Mouse (Mus musculus) embryonic facial prominence, embryonic 13.5 days (tissue): Measurements from ENCODE around the gene Gm11541. TPM values are rescaled to one million over a fixed set of nuclear protein-coding genes. Genes with fewer than 3 reads are reported as not detected.
"Not testable (repeated sequence)": the region's sequence is repeated elsewhere in the genome, so short reads cannot be mapped to it uniquely, and the experiment has no call there.

ENCODE experiments used
- ATAC-seq: fragments of 200-750 bp; cut with Nextera tagmentation; 2 replicates; pipeline ENCODE4 v1.8.0; 2017; ENCODE audit warnings: low read depth; ENCODE audit not compliant: insufficient number of reproducible peaks, insufficient read depth, low FRiP score, low TSS enrichment
- H3K27ac ChIP-seq: fragments of 300-500 bp; sonication (generic); 2 replicates; pipeline ENCODE4 v1.5.1; 2015; ENCODE audit warnings: moderate library complexity, mild to moderate bottlenecking, inconsistent platforms
- H3K27me3 ChIP-seq: fragments of 300-500 bp; sonication (generic); 2 replicates; pipeline ENCODE4 v1.6.1; 2015; ENCODE audit warnings: mild to moderate bottlenecking, inconsistent platforms
- H3K36me3 ChIP-seq: fragments of 300-500 bp; sonication (generic); 2 replicates; pipeline ENCODE4 v1.6.1; 2015; ENCODE audit warnings: mild to moderate bottlenecking, inconsistent platforms
- H3K4me1 ChIP-seq: fragments of 300-500 bp; sonication (generic); 2 replicates; pipeline ENCODE4 v1.6.1; 2015; ENCODE audit warnings: inconsistent platforms
- H3K4me2 ChIP-seq: fragments of 300-500 bp; sonication (generic); 2 replicates; pipeline ENCODE4 v1.6.1; 2015; ENCODE audit warnings: moderate library complexity, mild to moderate bottlenecking, inconsistent platforms
- H3K4me3 ChIP-seq: fragments of 300-500 bp; sonication (generic); 2 replicates; pipeline ENCODE4 v1.5.1; 2015; ENCODE audit warnings: mild to moderate bottlenecking, inconsistent platforms
- H3K9ac ChIP-seq: fragments of 300-500 bp; sonication (generic); 2 replicates; pipeline ENCODE4 v1.6.1; 2015; ENCODE audit warnings: mild to moderate bottlenecking, inconsistent platforms
- H3K9me3 ChIP-seq: fragments of 300-500 bp; sonication (generic); 2 replicates; pipeline ENCODE4 v1.6.1; 2016; ENCODE audit warnings: inconsistent platforms
- WGBS: fragments of 180-500 bp; shearing (Covaris S2); methylation state at CpG from one replicate; pipeline ENCODE4 v1.1.7; 2015; ENCODE audit warnings: mixed read lengths; 5-methylcytosine and 5-hydroxymethylcytosine counted together
- polyA plus RNA-seq: library from polyadenylated mRNA; unstranded; fragments of >200 nt; fragmentation: Nextera tagmentation; extraction: Ambion mirVana; gene quantifications from 2 replicates; pipeline ENCODE4 v1.2.1, GENCODE M21; 2015

Gm11541 gene
- polyA plus RNA-seq, 1 experiment from 2014 or later: 1.4 TPM

- Histone ChIP-seq H3K4me2 (no peak overlapping the region), H3K36me3 (no peaks in the 10 kb centered on the region), H3K27me3 (no peaks in the 10 kb centered on the region), H3K27ac (no peak overlapping the region), H3K4me3 (no peak overlapping the region), H3K9me3 (no peaks in the 10 kb centered on the region), H3K4me1 (peaks cover 6% of the 10 kb centered on the region; the same call in 1 of the 2 replicates), H3K9ac (no peak overlapping the region)
- ATAC-seq: no peak
- 64% methylated on average over 6 of the region's 6 CpGs for WGBS
These were observed 8.8 kb downstream of the Gm11541 start for GRCm38 (mm10) chr11:94695508-94695907.

DNA sequence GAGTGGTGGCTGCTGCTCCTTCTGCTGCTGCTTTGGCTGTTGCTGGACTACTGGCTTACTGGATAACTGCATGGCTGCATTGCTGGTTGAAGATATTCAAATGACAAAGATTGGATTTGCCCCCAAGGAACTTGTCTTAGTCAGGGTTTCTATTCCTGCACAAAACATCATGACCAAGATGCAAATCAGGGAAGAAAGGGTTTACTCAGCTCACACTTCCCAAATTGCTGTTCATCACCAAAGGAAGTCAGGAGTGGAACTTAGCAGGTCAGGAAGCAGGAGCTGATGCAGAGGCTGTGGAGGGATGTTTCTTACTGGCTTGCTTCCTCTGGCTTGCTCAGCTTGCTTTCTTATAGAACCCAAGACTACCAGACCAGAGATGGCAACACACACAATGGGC, 11.8 kb downstream of the Gm11541 start:
- ATAC-seq, H3K9me3 ChIP-seq, H3K4me2 ChIP-seq, H3K27ac ChIP-seq, H3K4me3 ChIP-seq, H3K27me3 ChIP-seq, H3K9ac ChIP-seq, H3K4me1 ChIP-seq, H3K36me3 ChIP-seq: not testable (repeated sequence)

DNA sequence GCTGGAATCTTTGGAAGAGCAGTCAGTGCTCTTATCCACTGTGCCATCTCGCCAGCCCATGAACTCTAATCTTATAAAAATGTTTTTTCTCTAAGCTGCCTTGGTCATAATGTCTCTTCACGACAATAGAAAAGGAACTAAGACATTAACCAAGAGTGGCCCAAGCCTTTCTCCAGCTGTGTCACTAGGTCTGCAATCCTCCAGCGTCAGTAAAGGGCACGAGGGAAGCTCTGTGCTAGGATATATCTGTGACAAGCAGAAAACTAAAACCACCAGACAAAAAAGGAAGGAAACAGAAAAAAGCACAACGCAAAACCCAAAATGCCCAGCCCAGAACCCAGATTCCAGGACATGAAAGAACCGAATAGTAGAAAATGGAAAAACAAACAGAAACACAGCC, 17.1 kb downstream of the Gm11541 start:
- Histone ChIP-seq H3K36me3 (no peaks in the 10 kb centered on the region), H3K4me3 (no peak overlapping the region), H3K27me3 (no peaks in the 10 kb centered on the region), H3K4me1 (no peaks in the 10 kb centered on the region), H3K9me3 (no peaks in the 10 kb centered on the region), H3K9ac (no peak overlapping the region), H3K4me2 (no peak overlapping the region), H3K27ac (no peak overlapping the region)
- ATAC-seq: no peak
- WGBS: 81% methylated on average over 6 of the region's 6 CpGs

GRCm38 (mm10) chr11:94682427-94682826, 21.9 kb downstream of the Gm11541 start:
- Histone ChIP-seq H3K4me1 (peaks cover 9% of the 10 kb centered on the region), H3K27ac (no peak overlapping the region), H3K4me2 (no peak overlapping the region), H3K9ac (no peak overlapping the region), H3K27me3 (no peaks in the 10 kb centered on the region), H3K9me3 (no peaks in the 10 kb centered on the region), H3K36me3 (no peaks in the 10 kb centered on the region), H3K4me3 (no peak overlapping the region)
- WGBS: 76% methylated on average over 7 of the region's 7 CpGs
- ATAC-seq: no peak

DNA sequence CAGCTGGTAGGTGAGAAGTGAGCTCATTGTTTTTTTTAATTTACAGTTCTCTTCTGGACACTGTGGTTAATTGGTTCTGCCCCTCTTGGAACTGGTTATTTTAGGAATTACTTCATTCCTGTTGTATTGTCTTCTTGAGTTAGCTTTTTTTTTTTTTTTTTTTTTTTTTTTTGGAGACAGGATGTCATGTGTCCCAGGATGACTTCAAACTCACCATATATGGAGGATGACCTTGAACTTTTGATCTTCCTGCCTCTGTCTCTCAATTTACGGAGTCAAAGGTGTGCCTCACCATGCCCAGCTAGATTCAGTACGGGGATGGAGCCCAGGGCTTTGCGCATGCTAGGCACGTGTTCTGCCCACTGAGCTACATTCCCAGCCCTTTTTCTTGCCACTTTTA, 22.7 kb downstream of the Gm11541 start:
- H3K9me3 ChIP-seq: no peaks in the 10 kb centered on the region
- no peak overlapping the region for H3K9ac ChIP-seq
- H3K4me3 ChIP-seq: no peak overlapping the region
- H3K4me1 ChIP-seq: peaks cover 9% of the 10 kb centered on the region
- ATAC-seq: no peak
- no peaks in the 10 kb centered on the region for H3K27me3 ChIP-seq
- H3K4me2 ChIP-seq: no peak overlapping the region
- no peaks in the 10 kb centered on the region for H3K36me3 ChIP-seq
- H3K27ac ChIP-seq: no peak overlapping the region
- WGBS: 74% methylated on average over 4 of the region's 4 CpGs

- no peak overlapping the region for H3K27ac ChIP-seq
- no peak for ATAC-seq
- peaks cover 19% of the 10 kb centered on the region for H3K4me1 ChIP-seq
- no peaks in the 10 kb centered on the region for H3K36me3 ChIP-seq
- no peak overlapping the region for H3K9ac ChIP-seq
- H3K27me3 ChIP-seq: no peaks in the 10 kb centered on the region
- H3K4me3 ChIP-seq: no peak overlapping the region
- H3K9me3 ChIP-seq: no peaks in the 10 kb centered on the region
- no peak overlapping the region for H3K4me2 ChIP-seq
These were observed 23.7 kb downstream of the Gm11541 start for GRCm38 (mm10) chr11:94680639-94681038.

DNA sequence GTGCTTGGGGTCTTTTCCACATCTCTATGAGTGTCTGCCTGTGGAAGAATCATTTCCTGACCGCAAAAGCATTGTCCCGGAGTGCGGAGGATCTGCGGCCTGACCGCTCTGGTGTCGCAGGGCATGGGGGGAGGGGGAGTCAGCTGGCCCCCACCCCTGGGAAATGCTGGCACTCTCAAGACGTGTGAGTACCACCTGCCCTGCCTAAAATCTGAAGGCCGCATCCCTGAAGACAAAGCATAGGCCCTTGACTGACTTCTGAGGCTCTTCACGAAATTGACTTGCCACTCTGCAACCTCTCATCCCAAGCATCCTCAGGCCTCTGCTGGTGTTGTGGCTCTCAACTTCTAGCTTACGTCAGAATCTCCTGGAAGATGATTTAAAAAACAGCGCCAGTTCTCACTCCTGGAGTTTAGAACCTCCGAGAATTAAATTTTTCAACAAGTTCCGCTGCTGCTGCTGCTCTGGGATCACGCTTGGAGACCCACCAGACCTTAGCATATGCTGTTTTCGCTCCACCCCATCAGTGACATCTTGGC, 26.6 kb downstream of the Gm11541 start:
- Histone ChIP-seq H3K4me3 (peak overlapping the region; percentile 97), H3K27ac (peak overlapping the region; percentile 91), H3K27me3 (no peaks in the 10 kb centered on the region), H3K36me3 (peaks cover 4% of the 10 kb centered on the region; the same call in 1 of the 2 replicates), H3K4me2 (peak overlapping the region; percentile 82), H3K9me3 (no peaks in the 10 kb centered on the region), H3K9ac (peak overlapping the region; percentile 98), H3K4me1 (peaks cover 37% of the 10 kb centered on the region)
- no peak for ATAC-seq
- 25% methylated on average over 15 of the region's 15 CpGs for WGBS

DNA sequence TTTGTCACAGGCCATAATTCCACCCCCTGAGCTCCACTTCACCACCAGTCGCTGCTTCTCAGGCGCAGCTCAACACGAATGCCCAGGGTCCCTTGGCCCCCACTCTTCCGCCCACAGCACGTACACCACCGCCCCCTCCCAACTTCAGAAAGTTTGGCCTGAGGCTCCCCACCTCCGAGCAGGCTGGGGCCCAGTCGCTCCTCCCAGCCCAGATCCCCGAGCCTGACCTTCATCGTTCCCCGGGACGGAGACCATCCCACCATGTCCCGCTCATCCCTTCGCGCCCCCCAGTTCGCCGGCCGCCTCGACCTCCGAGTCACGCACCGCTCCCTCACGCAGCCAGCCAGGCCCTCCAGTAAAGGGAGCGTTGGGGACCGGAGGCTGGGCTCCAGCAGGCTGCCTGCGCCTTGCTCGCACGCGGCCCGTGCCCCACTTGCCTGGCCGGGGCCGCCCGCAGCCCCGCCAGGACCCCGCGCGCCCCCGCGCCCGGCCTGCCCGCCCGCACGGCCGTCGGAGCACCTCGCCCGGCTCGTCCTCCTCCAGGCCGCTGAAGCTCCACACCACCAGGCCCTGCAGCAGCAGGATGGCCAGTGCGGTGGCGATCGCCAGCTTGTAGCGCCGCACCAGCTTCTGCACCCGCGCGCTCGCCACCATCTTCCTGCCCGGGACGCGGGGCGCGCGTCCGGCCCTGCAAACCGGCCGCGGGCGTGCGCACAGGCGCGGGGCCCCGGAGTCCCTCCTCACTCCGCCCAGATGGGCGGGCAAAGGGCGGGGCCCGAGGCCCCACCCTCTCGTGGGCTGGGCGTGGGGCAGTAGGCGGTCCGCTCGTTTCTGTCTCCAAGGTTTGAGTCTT, 27.3 kb downstream of the Gm11541 start, which contains the start of gene Xylt2:
Gene Xylt2 (minus strand): TSS at position 762 of the 853 bp plus-strand sequence.
- H3K27ac ChIP-seq: peak within 1 kb of the TSS; percentile 91
- H3K27me3 ChIP-seq: no peaks in the 10 kb centered on the region
- peaks cover 40% of the 10 kb centered on the region for H3K4me1 ChIP-seq
- H3K4me3 ChIP-seq: peak within 1 kb of the TSS; percentile 97
- peak within 1 kb of the TSS; percentile 98 for H3K9ac ChIP-seq
- H3K9me3 ChIP-seq: no peaks in the 10 kb centered on the region
- H3K4me2 ChIP-seq: peak within 1 kb of the TSS; percentile 82
- WGBS: under 1% methylated on average over 68 of the region's 82 CpGs
- ATAC-seq: peak; percentile 89
- H3K36me3 ChIP-seq: peaks cover 4% of the 10 kb centered on the region

- ATAC-seq: no peak
- WGBS: 38% methylated on average over 4 of the region's 4 CpGs
- peaks cover 44% of the 10 kb centered on the region for H3K4me1 ChIP-seq
- H3K27me3 ChIP-seq: no peaks in the 10 kb centered on the region
- no peaks in the 10 kb centered on the region for H3K9me3 ChIP-seq
- peak overlapping the region; percentile 91; the same call in 1 of the 2 replicates for H3K27ac ChIP-seq
- peak overlapping the region; percentile 98 for H3K9ac ChIP-seq
- peak overlapping the region; percentile 97 for H3K4me3 ChIP-seq
- peaks cover 4% of the 10 kb centered on the region for H3K36me3 ChIP-seq
- peak overlapping the region; percentile 82 for H3K4me2 ChIP-seq
These were observed 28.0 kb downstream of the Gm11541 start for GRCm38 (mm10) chr11:94676308-94676707.

GRCm38 (mm10) chr11:94675446-94675845, 28.9 kb downstream of the Gm11541 start:
- Histone ChIP-seq H3K27me3 (no peaks in the 10 kb centered on the region), H3K27ac (no peak overlapping the region), H3K9ac (peak overlapping the region; percentile 98; the same call in 1 of the 2 replicates), H3K36me3 (peaks cover 10% of the 10 kb centered on the region), H3K9me3 (no peaks in the 10 kb centered on the region), H3K4me1 (peaks cover 44% of the 10 kb centered on the region), H3K4me2 (peak overlapping the region; percentile 82), H3K4me3 (0 out of 2 replicates have a peak overlapping the region, but pooled peaks have one; percentile 97)
- ATAC-seq: no peak
- WGBS: 79% methylated on average over 5 of the region's 5 CpGs

GRCm38 (mm10) chr11:94674984-94675383, 29.3 kb downstream of the Gm11541 start:
- Histone ChIP-seq H3K27me3 (no peaks in the 10 kb centered on the region), H3K36me3 (peaks cover 15% of the 10 kb centered on the region), H3K4me3 (no peak overlapping the region), H3K9me3 (no peaks in the 10 kb centered on the region), H3K27ac (no peak overlapping the region), H3K9ac (peak overlapping the region; percentile 46; the same call in 1 of the 2 replicates), H3K4me2 (peak overlapping the region; percentile 82), H3K4me1 (peaks cover 44% of the 10 kb centered on the region)
- 76% methylated on average over 5 of the region's 5 CpGs for WGBS
- no peak for ATAC-seq

DNA sequence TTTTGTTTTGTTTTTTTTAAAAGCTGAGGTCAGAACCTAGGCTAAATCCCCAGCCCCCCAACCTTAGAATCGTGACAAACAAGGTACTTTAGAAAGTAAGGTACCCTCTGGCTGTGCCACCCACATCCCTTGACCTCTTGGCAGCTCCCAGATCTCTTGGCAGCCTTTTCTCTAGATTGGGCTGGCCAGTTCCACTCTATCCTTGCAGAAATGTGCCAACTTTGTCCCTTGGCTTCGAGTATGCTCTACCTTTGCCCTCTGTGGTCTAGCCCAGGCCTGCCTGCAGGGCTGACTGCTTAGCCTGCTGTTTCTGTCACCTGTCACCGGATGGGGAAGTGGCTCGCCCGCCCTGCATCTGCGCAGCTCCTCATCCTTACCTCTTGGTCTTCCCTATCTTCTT, 39.0 kb downstream of the Gm11541 start:
- H3K27ac ChIP-seq: no peak overlapping the region
- no peak for ATAC-seq
- H3K4me1 ChIP-seq: no peaks in the 10 kb centered on the region
- no peaks in the 10 kb centered on the region for H3K9me3 ChIP-seq
- H3K4me2 ChIP-seq: no peak overlapping the region
- 94% methylated on average over 6 of the region's 6 CpGs for WGBS
- H3K4me3 ChIP-seq: no peak overlapping the region
- H3K36me3 ChIP-seq: peaks cover 94% of the 10 kb centered on the region
- no peaks in the 10 kb centered on the region for H3K27me3 ChIP-seq
- no peak overlapping the region for H3K9ac ChIP-seq
